Mouse (Mus musculus) forebrain, embryonic 12.5 days (tissue): Measurements from ENCODE around the gene Prpsap1. TPM values are rescaled to one million over a fixed set of nuclear protein-coding genes. Genes with fewer than 3 reads are reported as not detected.
A peak's percentile ranks its signal among the peaks of the same experiment; 100 is the strongest.

Experiments used
- ATAC-seq: fragments of 200-750 bp; cut with Nextera tagmentation; 2 replicates; pipeline ENCODE4 v1.8.0; 2017; ENCODE audit warnings: moderate TSS enrichment; ENCODE audit not compliant: low FRiP score
- H3K27ac ChIP-seq: fragments of 300-500 bp; sonication (generic); 2 replicates; pipeline ENCODE4 v1.5.1; 2016; ENCODE audit warnings: mild to moderate bottlenecking
- H3K27me3 ChIP-seq: fragments of 300-500 bp; sonication (generic); 2 replicates; pipeline ENCODE4 v1.6.1; 2016; ENCODE audit warnings: mild to moderate bottlenecking
- H3K36me3 ChIP-seq: fragments of 300-500 bp; sonication (generic); replicated peaks from 2 replicates; pipeline ENCODE4 v1.6.1; 2016; ENCODE audit warnings: mild to moderate bottlenecking
- H3K4me1 ChIP-seq: fragments of 300-500 bp; sonication (generic); 2 replicates; pipeline ENCODE4 v1.6.1; 2016
- H3K4me2 ChIP-seq: fragments of 300-500 bp; sonication (generic); 2 replicates; pipeline ENCODE4 v1.6.1; 2016; ENCODE audit warnings: mild to moderate bottlenecking, moderate library complexity
- H3K4me3 ChIP-seq: fragments of 300-500 bp; sonication (generic); replicated peaks from 2 replicates; pipeline ENCODE4 v1.5.1; 2016; ENCODE audit warnings: mild to moderate bottlenecking
- H3K9ac ChIP-seq: fragments of 300-500 bp; sonication (generic); 2 replicates; pipeline ENCODE4 v1.6.1; 2016; ENCODE audit warnings: mild to moderate bottlenecking
- H3K9me3 ChIP-seq: fragments of 300-500 bp; sonication (generic); 2 replicates; pipeline ENCODE4 v1.6.1; 2016
- WGBS: fragments of 180-500 bp; shearing (Covaris S2); methylation state at CpG from one replicate; pipeline ENCODE4 v1.1.7; 2016; 5-methylcytosine and 5-hydroxymethylcytosine counted together
- polyA plus RNA-seq: library from polyadenylated mRNA; unstranded; fragments of >200 nt; fragmentation: Nextera tagmentation; extraction: Ambion mirVana; gene quantifications from 2 replicates; pipeline ENCODE4 v1.2.1, GENCODE M21; 2016

The Prpsap1 gene
- polyA plus RNA-seq, 1 experiment from 2014 or later: 176 TPM

GRCm38 (mm10) chr11:116446308-116446887 is 47.6 kb downstream of the Prpsap1 start:
- 16% methylated on average over 19 of the region's 19 CpGs for WGBS
- peaks cover 22% of the 10 kb centered on the region for H3K27me3 ChIP-seq
- peaks cover 7% of the 10 kb centered on the region; the same call in 1 of the 2 replicates for H3K4me1 ChIP-seq
- ATAC-seq: peak; percentile 53
- H3K36me3 ChIP-seq: no peaks in the 10 kb centered on the region
- H3K9ac ChIP-seq: no peak overlapping the region
- no peak overlapping the region for H3K4me3 ChIP-seq
- no peak overlapping the region for H3K27ac ChIP-seq
- H3K4me2 ChIP-seq: no peak overlapping the region
- 0 out of 2 replicates have a peak, but pooled peaks cover 5% of the 10 kb centered on the region for H3K9me3 ChIP-seq

GRCm38 (mm10) chr11:116445596-116446307 is 48.2 kb downstream of the Prpsap1 start:
- Histone ChIP-seq H3K4me2 (no peak overlapping the region), H3K36me3 (no peaks in the 10 kb centered on the region), H3K4me1 (peaks cover 7% of the 10 kb centered on the region; the same call in 1 of the 2 replicates), H3K27me3 (peaks cover 22% of the 10 kb centered on the region), H3K9ac (no peak overlapping the region), H3K27ac (no peak overlapping the region), H3K9me3 (0 out of 2 replicates have a peak, but pooled peaks cover 5% of the 10 kb centered on the region), H3K4me3 (no peak overlapping the region)
- 27% methylated on average over 16 of the region's 16 CpGs for WGBS
- ATAC-seq: peak; percentile 68

GRCm38 (mm10) chr11:116443935-116444334 is 50.1 kb downstream of the Prpsap1 start:
- no peak overlapping the region for H3K4me2 ChIP-seq
- ATAC-seq: no peak
- WGBS: 85% methylated on average over 6 of the region's 6 CpGs
- H3K9me3 ChIP-seq: no peaks in the 10 kb centered on the region
- peaks cover 10% of the 10 kb centered on the region; the same call in 1 of the 2 replicates for H3K4me1 ChIP-seq
- peaks cover 22% of the 10 kb centered on the region for H3K27me3 ChIP-seq
- peaks cover 12% of the 10 kb centered on the region for H3K36me3 ChIP-seq
- H3K9ac ChIP-seq: no peak overlapping the region
- no peak overlapping the region for H3K27ac ChIP-seq
- no peak overlapping the region for H3K4me3 ChIP-seq

GRCm38 (mm10) chr11:116443311-116443710 is 50.7 kb downstream of the Prpsap1 start:
- Histone ChIP-seq H3K27ac (no peak overlapping the region), H3K9ac (no peak overlapping the region), H3K27me3 (peaks cover 22% of the 10 kb centered on the region), H3K4me3 (no peak overlapping the region), H3K4me2 (no peak overlapping the region), H3K9me3 (no peaks in the 10 kb centered on the region), H3K36me3 (peaks cover 14% of the 10 kb centered on the region), H3K4me1 (peaks cover 10% of the 10 kb centered on the region; the same call in 1 of the 2 replicates)
- no peak for ATAC-seq
- 83% methylated on average over 6 of the region's 6 CpGs for WGBS

DNA sequence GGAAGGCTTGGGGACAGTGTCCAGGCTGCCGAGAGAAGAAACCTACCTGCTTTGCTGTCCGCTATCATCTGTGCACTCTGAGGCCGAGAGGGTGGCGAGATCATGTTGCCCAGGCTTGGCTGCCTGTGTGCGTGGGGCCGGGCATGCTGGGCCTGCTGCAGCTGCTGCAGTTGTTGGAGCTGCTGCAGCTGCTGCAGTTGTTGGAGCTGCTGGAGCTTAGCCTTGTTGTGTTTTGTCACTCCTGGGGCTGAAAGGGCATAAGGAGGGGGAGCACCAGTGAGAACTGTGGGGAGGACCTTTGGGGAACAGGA is 51.2 kb downstream of the Prpsap1 start:
- WGBS: 78% methylated on average over 6 of the region's 6 CpGs
- Histone ChIP-seq H3K27ac (no peak overlapping the region), H3K4me3 (no peak overlapping the region), H3K36me3 (peaks cover 15% of the 10 kb centered on the region), H3K9me3 (no peaks in the 10 kb centered on the region), H3K4me2 (no peak overlapping the region), H3K9ac (no peak overlapping the region), H3K27me3 (peaks cover 17% of the 10 kb centered on the region), H3K4me1 (peaks cover 10% of the 10 kb centered on the region; the same call in 1 of the 2 replicates)
- ATAC-seq: no peak

GRCm38 (mm10) chr11:116442129-116442866 is 51.7 kb downstream of the Prpsap1 start:
- no peak for ATAC-seq
- Histone ChIP-seq H3K27ac (no peak overlapping the region), H3K9me3 (no peaks in the 10 kb centered on the region), H3K9ac (no peak overlapping the region), H3K4me2 (no peak overlapping the region), H3K4me3 (no peak overlapping the region), H3K4me1 (peaks cover 15% of the 10 kb centered on the region), H3K27me3 (peaks cover 12% of the 10 kb centered on the region), H3K36me3 (peaks cover 20% of the 10 kb centered on the region)
- 79% methylated on average over 15 of the region's 15 CpGs for WGBS

- no peaks in the 10 kb centered on the region; the same call in 1 of the 2 replicates for H3K27me3 ChIP-seq
- H3K27ac ChIP-seq: peak overlapping the region; percentile 13; the same call in 1 of the 2 replicates
- ATAC-seq: no peak
- H3K4me1 ChIP-seq: peaks cover 28% of the 10 kb centered on the region
- 87% methylated on average over 7 of the region's 7 CpGs for WGBS
- H3K9ac ChIP-seq: no peak overlapping the region
- H3K4me2 ChIP-seq: no peak overlapping the region
- H3K36me3 ChIP-seq: peaks cover 36% of the 10 kb centered on the region
- H3K9me3 ChIP-seq: no peaks in the 10 kb centered on the region
- no peak overlapping the region for H3K4me3 ChIP-seq
Observed at GRCm38 (mm10) chr11:116440408-116441068, 53.5 kb downstream of the Prpsap1 start.

DNA sequence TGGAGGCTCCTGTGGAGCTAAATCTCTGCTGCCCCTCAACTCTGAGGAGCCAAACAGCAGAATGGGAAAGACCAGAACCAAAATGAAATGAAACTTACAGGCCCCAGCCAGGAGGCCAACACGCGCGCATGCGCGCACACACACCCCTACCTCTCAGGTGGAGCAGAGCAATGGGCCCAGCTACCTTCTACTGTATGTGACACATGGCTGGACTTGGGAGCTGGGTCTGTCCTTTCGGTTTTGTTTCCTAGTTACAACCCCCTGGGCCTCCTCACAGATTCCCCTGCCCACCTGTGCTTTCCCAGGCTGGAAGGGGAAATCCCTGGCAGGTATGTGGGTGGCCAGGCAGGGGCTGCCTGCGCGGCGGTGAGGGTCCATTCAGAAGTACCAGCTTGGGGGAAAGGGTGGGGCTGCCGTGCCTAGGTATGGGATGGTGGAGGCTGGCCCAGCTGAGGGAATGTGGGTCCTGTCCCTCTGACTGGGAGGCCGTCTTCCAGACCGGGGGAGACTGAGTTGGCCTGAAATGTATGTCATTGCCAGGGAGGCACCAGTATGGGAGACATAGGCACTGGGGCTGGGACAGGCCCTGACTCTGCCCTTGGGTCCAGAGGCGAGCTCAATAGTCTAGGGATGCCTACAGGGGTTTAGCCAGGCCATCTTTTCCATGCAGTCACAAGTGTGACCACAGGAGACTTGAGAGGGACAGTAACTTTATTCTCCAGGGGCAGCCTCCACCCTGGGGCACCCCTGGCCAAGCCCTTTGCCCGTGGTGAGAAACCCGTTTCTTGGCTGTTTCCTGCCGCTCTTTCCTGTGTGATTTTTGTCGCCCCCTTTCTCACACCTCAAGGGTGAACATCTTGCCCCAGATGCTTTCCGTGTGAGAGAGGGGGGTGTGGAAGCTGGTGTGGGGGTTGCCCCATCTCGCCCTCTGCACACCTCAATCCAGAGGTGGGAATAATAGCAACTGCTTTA is 54.4 kb downstream of the Prpsap1 start:
- Histone ChIP-seq H3K27me3 (no peaks in the 10 kb centered on the region; the same call in 1 of the 2 replicates), H3K4me2 (no peak overlapping the region), H3K36me3 (peaks cover 36% of the 10 kb centered on the region), H3K9ac (no peak overlapping the region), H3K4me3 (no peak overlapping the region), H3K4me1 (peaks cover 33% of the 10 kb centered on the region), H3K9me3 (no peaks in the 10 kb centered on the region), H3K27ac (no peak overlapping the region)
- ATAC-seq: no peak
- WGBS: 90% methylated on average over 19 of the region's 19 CpGs

GRCm38 (mm10) chr11:116437541-116437940 is 56.5 kb downstream of the Prpsap1 start:
- H3K27me3 ChIP-seq: no peaks in the 10 kb centered on the region
- no peak overlapping the region for H3K4me3 ChIP-seq
- H3K27ac ChIP-seq: 0 out of 2 replicates have a peak overlapping the region, but pooled peaks have one; percentile 25
- peaks cover 33% of the 10 kb centered on the region for H3K4me1 ChIP-seq
- H3K4me2 ChIP-seq: no peak overlapping the region
- H3K9me3 ChIP-seq: no peaks in the 10 kb centered on the region
- H3K36me3 ChIP-seq: peaks cover 36% of the 10 kb centered on the region
- ATAC-seq: no peak
- WGBS: 89% methylated on average over 11 of the region's 11 CpGs
- H3K9ac ChIP-seq: no peak overlapping the region; the same call in 1 of the 2 replicates

- H3K4me1 ChIP-seq: peaks cover 33% of the 10 kb centered on the region
- 63% methylated on average over 4 of the region's 4 CpGs for WGBS
- H3K36me3 ChIP-seq: peaks cover 36% of the 10 kb centered on the region
- ATAC-seq: no peak
- H3K9ac ChIP-seq: peak overlapping the region; percentile 46; the same call in 1 of the 2 replicates
- 0 out of 2 replicates have a peak overlapping the region, but pooled peaks have one; percentile 25 for H3K27ac ChIP-seq
- no peaks in the 10 kb centered on the region for H3K9me3 ChIP-seq
- H3K4me3 ChIP-seq: peak overlapping the region; percentile 93; the same call in 1 of the 2 replicates
- H3K4me2 ChIP-seq: peak overlapping the region; percentile 88
- H3K27me3 ChIP-seq: peaks cover under 1% of the 10 kb centered on the region; the same call in 1 of the 2 replicates
Observed at GRCm38 (mm10) chr11:116436725-116437331, 57.2 kb downstream of the Prpsap1 start.
